Mouse (Mus musculus): Measurements from ENCODE around the gene Dctn2.

GRCm38 (mm10) chr10:127292987-127293538 lies 26.9 kb downstream of the Dctn2 start:
- TF ChIP-seq CTCF (IDR thresholded peaks at IDR 0.05; ENCODE audit: low read depth) = no peak
- peak; percentile 62; the same call in 1 of the 2 replicates for TF ChIP-seq EP300 (IDR thresholded peaks at IDR 0.05; ENCODE audit: low read depth)

Measured in heart, postnatal 0 days (tissue).